In genomic region chr3:93119101-93119500, GRCm38 (mm10) we compare ENCODE assay signal across 23 mouse cellular contexts. TPM values are rescaled to one million over a fixed set of nuclear protein-coding genes. Genes with fewer than 3 reads are reported as not detected.
DNase-seq lines count a peak whose midpoint lies in the region; ATAC-seq and TF ChIP-seq lines count a peak whose summit lies in the region.
"Had no signal": no experiment of that assay in that cellular context is flagged by ENCODE, and none has a peak within 500 bp of the region (broad histone marks: within the 10 kb centered on the region; RNA-seq: fewer than 3 reads in every experiment).

No protein-coding gene starts in this region.

- peak; percentile 6 for DNase-seq in adrenal gland, postnatal 10 days
- no peak for DNase-seq in adrenal gland, postnatal 4 days (ENCODE audit: low spot score in 2 of 2)
- DNase-seq in kidney, postnatal 10 days: peak; percentile 9
- peak; percentile 28 for DNase-seq in CH12.LX (ENCODE audit: extremely low read depth)
- DNase-seq in brain, embryonic 14.5 days (ENCODE audit: low read depth): no peak
- no peak for DNase-seq in frontal cortex, postnatal 10 days (ENCODE audit: low spot score in 2 of 2)
- no peak for DNase-seq in cerebellum, adult 9-11 months
- DNase-seq: cerebellum, adult 11-12 months; heart, postnatal 4 days; liver, postnatal 0 days; retina, postnatal 1 day; thymus, adult 2 months had no signal

- no peak overlapping the region for H3K9ac ChIP-seq in kidney, embryonic 14.5 days (ENCODE audit: low read depth, low read length)
- no peak overlapping the region for H3K9ac ChIP-seq in CH12.LX (ENCODE audit: insufficient read depth, low read depth)
- H3K9ac ChIP-seq: embryonic facial prominence, embryonic 15.5 days; heart, embryonic 13.5 days; liver, postnatal 0 days had no signal

- no peaks in the 10 kb centered on the region for H3K27me3 ChIP-seq in kidney, embryonic 14.5 days (ENCODE audit: control insufficient read depth, insufficient read depth, low read length)
- H3K27me3 ChIP-seq in CH12.LX (replicated peaks): no peaks in the 10 kb centered on the region
- H3K27me3 ChIP-seq: embryonic facial prominence, embryonic 15.5 days; heart, embryonic 13.5 days had no signal

- TF ChIP-seq POLR2A in CH12.LX (IDR thresholded peaks at IDR 0.05; ENCODE audit: low read depth, low read length): no peak
- no peak for TF ChIP-seq POLR2A in brain, embryonic 14.5 days (IDR thresholded peaks at IDR 0.05; ENCODE audit: borderline replicate concordance, extremely low read depth, insufficient read depth, insufficient read length, poor library complexity, severe bottlenecking)

- peak; percentile 38 to 71; a peak in 3 of 4 replicates for TF ChIP-seq CTCF in CH12.LX (conservative IDR thresholded peaks at IDR 0.05 in 1 of 2, IDR thresholded peaks at IDR 0.05 in 1 of 2; ENCODE audit: low read depth in 2 of 2, low read length in 2 of 2)
- peak; percentile 5; the same call in 1 of the 2 replicates for TF ChIP-seq CTCF in brain, embryonic 14.5 days (IDR thresholded peaks at IDR 0.05; ENCODE audit: borderline replicate concordance, extremely low read depth, insufficient read depth, insufficient read length)

- H3K4me1 ChIP-seq in kidney, embryonic 14.5 days (ENCODE audit: control insufficient read depth, insufficient read depth, low read length): no peaks in the 10 kb centered on the region
- H3K4me1 ChIP-seq in CH12.LX (ENCODE audit: control insufficient read depth in 1 of 2, insufficient read depth in 2 of 2): peaks cover 0 to 8% of the 10 kb centered on the region in 2 experiments; a peak in 1 of 4 replicates
- H3K4me1 ChIP-seq: embryonic facial prominence, embryonic 15.5 days; heart, embryonic 13.5 days had no signal

- dilution Hi-C loops in CH12.LX (cut with MboI; ENCODE audit: extremely low pct_ligation_motif_present, extremely low pct_unique_long_range_greater_than_20kb, low sequenced_read_pairs): no loop called here

- no peak overlapping the region for H3K4me3 ChIP-seq in kidney, embryonic 14.5 days (ENCODE audit: low read length)
- no peak overlapping the region for H3K4me3 ChIP-seq in CH12.LX (replicated peaks in 1 of 3; ENCODE audit: low read depth in 2 of 3, low read length in 2 of 3, poor library complexity in 1 of 3)
- H3K4me3 ChIP-seq: embryonic facial prominence, embryonic 15.5 days; heart, embryonic 13.5 days had no signal

- H3K9me3 ChIP-seq in kidney, embryonic 14.5 days (ENCODE audit: control insufficient read depth, low read length): no peaks in the 10 kb centered on the region
- no peaks in the 10 kb centered on the region for H3K9me3 ChIP-seq in CH12.LX (replicated peaks; ENCODE audit: low read length)
- H3K9me3 ChIP-seq: embryonic facial prominence, embryonic 15.5 days; heart, embryonic 13.5 days had no signal

- no peak overlapping the region for H3K27ac ChIP-seq in kidney, embryonic 14.5 days (ENCODE audit: low read depth, low read length)
- no peak overlapping the region for H3K27ac ChIP-seq in CH12.LX (ENCODE audit: insufficient read depth, low read depth)
- H3K27ac ChIP-seq: embryonic facial prominence, embryonic 15.5 days; heart, embryonic 13.5 days had no signal

- H3K4me2 ChIP-seq in kidney, embryonic 14.5 days (replicated peaks; ENCODE audit: low read depth, low read length): no peak overlapping the region
- H3K4me2 ChIP-seq in CH12.LX (ENCODE audit: insufficient read depth, low read depth, poor library complexity, severe bottlenecking): no peak overlapping the region
- H3K4me2 ChIP-seq: embryonic facial prominence, embryonic 15.5 days; heart, embryonic 13.5 days had no signal

- peak; percentile 50 for TF ChIP-seq RAD21 in CH12.LX (IDR thresholded peaks at IDR 0.05; ENCODE audit: low read depth, low read length)

- no peaks in the 10 kb centered on the region for H3K79me2 ChIP-seq in CH12.LX (replicated peaks; ENCODE audit: control insufficient read depth, extremely low read depth, insufficient read depth, poor library complexity, severe bottlenecking)

- in situ Hi-C loops in CH12.LX (cut with MboI; ENCODE audit: low pct_ligation_motif_present, low pct_unique_long_range_greater_than_20kb, low sequenced_read_pairs): loop anchor here (25.0 kb wide), 2 partner anchors 193 to 493 kb away; partner anchors contain the start of gene Hrnr

- WGBS in kidney, embryonic 14.5 days: 57% methylated on average over 4 of the region's 4 CpGs

- TF ChIP-seq EP300 in CH12.LX (IDR thresholded peaks at IDR 0.05; ENCODE audit: low read length): no peak

- ATAC-seq in kidney, embryonic 14.5 days (ENCODE audit: low FRiP score, low TSS enrichment): no peak
- ATAC-seq: activated CD4-positive, CD25-positive, alpha-beta regulatory T cell, adult 4 months; liver, postnatal 0 days had no signal

- no peaks in the 10 kb centered on the region for H3K36me3 ChIP-seq in kidney, embryonic 14.5 days (ENCODE audit: control insufficient read depth, insufficient read depth, low read length)
- H3K36me3 ChIP-seq in CH12.LX (replicated peaks in 1 of 2; ENCODE audit: control insufficient read depth in 1 of 2, insufficient read depth in 1 of 2, low read length in 1 of 2): no peaks in the 10 kb centered on the region
- H3K36me3 ChIP-seq: embryonic facial prominence, embryonic 15.5 days; heart, embryonic 13.5 days had no signal

TF ChIP-seq in CH12.LX, 34 proteins besides CTCF, POLR2A, EP300 and RAD21:
- TF ChIP-seq ETS1 (conservative IDR thresholded peaks at IDR 0.05; ENCODE audit: low read depth, low read length): no peak
- TF ChIP-seq SMC3 (IDR thresholded peaks at IDR 0.05; ENCODE audit: low read depth, low read length): peak; percentile 33; the same call in 1 of the 2 replicates

RNA-seq across cellular contexts. Expression of gene Crnn, which starts 25.5 kb away (rescaled TPM):
- total RNA-seq in adrenal gland, postnatal 10 days (2021): not detected
- not detected for total RNA-seq in adrenal gland, postnatal 4 days (2021)
- polyA plus RNA-seq in kidney, embryonic 14.5 days (2014; fragmentation: Nextera tagmentation; extraction: Ambion mirVana): not detected in 2 replicates
- total RNA-seq in CH12.LX (2012; rRNA removed): not detected in 2 replicates
- not detected in 2 replicates for total RNA-seq in CH12.LX (2014; rRNA removed)
- not detected in 2 replicates for polyA plus RNA-seq in CH12.LX (2012; ENCODE audit: insufficient read length, low read depth)
- polyA plus RNA-seq in brain, embryonic 14.5 days (2012; rRNA removed): not detected in 2 replicates
- total RNA-seq: ES-E14; heart, postnatal 4 days had no signal
- polyA plus RNA-seq: activated CD4-positive, CD25-positive, alpha-beta regulatory T cell, adult 4 months; forebrain, embryonic 11.5 days; gonadal fat pad, adult 2 months; heart, embryonic 13.5 days; large intestine, adult 2 months; limb, embryonic 11.5 days; liver, postnatal 0 days; neural tube, embryonic 14.5 days; small intestine, adult 2 months had no signal

RNA-seq across cellular contexts. Expression of gene Gm4858, which starts 50.5 kb away (rescaled TPM):
- total RNA-seq in adrenal gland, postnatal 10 days (2021): not detected
- not detected for total RNA-seq in adrenal gland, postnatal 4 days (2021)
- polyA plus RNA-seq in kidney, embryonic 14.5 days (2014; fragmentation: Nextera tagmentation; extraction: Ambion mirVana): not detected in 2 replicates
- total RNA-seq in CH12.LX (2012; rRNA removed) (not detected in 2 replicates), CH12.LX (2014; rRNA removed) (not detected in 2 replicates)
- not detected in 2 replicates for polyA plus RNA-seq in CH12.LX (2012; ENCODE audit: insufficient read length, low read depth)
- polyA plus RNA-seq in brain, embryonic 14.5 days (2012; rRNA removed): not detected in 2 replicates
- total RNA-seq: heart, postnatal 4 days had no signal
- polyA plus RNA-seq: activated CD4-positive, CD25-positive, alpha-beta regulatory T cell, adult 4 months; embryonic facial prominence, embryonic 15.5 days; forebrain, embryonic 11.5 days; gonadal fat pad, adult 2 months; heart, embryonic 13.5 days; large intestine, adult 2 months; limb, embryonic 11.5 days; liver, postnatal 0 days; neural tube, embryonic 14.5 days; small intestine, adult 2 months had no signal

Comparison
In these comparisons a context has a peak if more than half of its experiments do, and no peak if none do; other contexts are left out.
1. DNase-seq: peak in adrenal gland, postnatal 10 days (single experiment), kidney, postnatal 10 days (single experiment) and CH12.LX (single experiment); none in adrenal gland, postnatal 4 days (0 of 2), brain, embryonic 14.5 days (single experiment), frontal cortex, postnatal 10 days (0 of 2) and cerebellum, adult 9-11 months (single experiment).